Mouse (Mus musculus) heart, postnatal 0 days (tissue): ENCODE results near the gene Cbs. TPM values are rescaled to one million over a fixed set of nuclear protein-coding genes. Genes with fewer than 3 reads are reported as not detected.

Source experiments
- ATAC-seq: fragments of 200-750 bp; cut with Nextera tagmentation; 2 replicates; pipeline ENCODE4 v1.8.0; 2017; ENCODE audit warnings: low read depth, moderate number of reproducible peaks, moderate library complexity; ENCODE audit not compliant: insufficient read depth
- DNase-seq: peaks from one replicate; pipeline ENCODE4 v3.0.0-alpha.2; 2016; ENCODE audit warnings: low spot score
- H3K27ac ChIP-seq: fragments of 300-500 bp; sonication (generic); 2 replicates; pipeline ENCODE4 v1.5.1; 2014; ENCODE audit warnings: low read depth, mild to moderate bottlenecking
- H3K27me3 ChIP-seq: fragments of 300-500 bp; sonication (generic); 2 replicates; pipeline ENCODE4 v1.6.1; 2014; ENCODE audit warnings: low read length, mixed read lengths; ENCODE audit not compliant: control insufficient read depth, insufficient read depth
- H3K36me3 ChIP-seq: fragments of 300-500 bp; sonication (generic); replicated peaks from 2 replicates; pipeline ENCODE4 v1.6.1; 2014; ENCODE audit warnings: low read length, mixed read lengths; ENCODE audit not compliant: control insufficient read depth, insufficient read depth
- H3K4me1 ChIP-seq: fragments of 300-500 bp; sonication (generic); 2 replicates; pipeline ENCODE4 v1.6.1; 2014; ENCODE audit warnings: antibody characterized with exemption; ENCODE audit not compliant: control insufficient read depth, insufficient read depth
- H3K4me2 ChIP-seq: fragments of 300-500 bp; sonication (generic); 2 replicates; pipeline ENCODE4 v1.6.1; 2014; ENCODE audit warnings: low read depth, mild to moderate bottlenecking, low read length, moderate library complexity
- H3K4me3 ChIP-seq: fragments of 300-500 bp; sonication (generic); 2 replicates; pipeline ENCODE4 v1.5.1; 2014; ENCODE audit warnings: low read depth, low read length
- H3K9ac ChIP-seq: fragments of 300-500 bp; sonication (generic); replicated peaks from 2 replicates; pipeline ENCODE4 v1.6.1; 2014; ENCODE audit warnings: low read depth, low read length, mixed read lengths
- H3K9me3 ChIP-seq: fragments of 300-500 bp; sonication (generic); replicated peaks from 2 replicates; pipeline ENCODE4 v1.6.1; 2016; ENCODE audit warnings: low read length; ENCODE audit not compliant: control insufficient read depth
- CTCF ChIP-seq: IDR thresholded peaks from 2 replicates; pipeline ENCODE4 v1.5.1; 2016; ENCODE audit warnings: antibody characterized with exemption, control low read depth, low read depth
- EP300 ChIP-seq: IDR thresholded peaks from 2 replicates; pipeline ENCODE4 v1.6.1; 2016; ENCODE audit warnings: antibody characterized with exemption, low read depth
- WGBS: fragments of 180-500 bp; shearing (Covaris S2); extraction: QIAGEN DNeasy Blood & Tissue Kit; methylation state at CpG from one replicate; pipeline ENCODE4 v1.1.7; 2014; 5-methylcytosine and 5-hydroxymethylcytosine counted together
- polyA plus RNA-seq: library from polyadenylated mRNA; unstranded; fragments of >200 nt; fragmentation: Nextera tagmentation; extraction: Ambion mirVana; gene quantifications from 2 replicates; pipeline ENCODE4 v1.2.1, GENCODE M21; 2015
- total RNA-seq: library from RNA; depleted of rRNA; stranded (reverse); fragments of >200 nt; gene quantifications from 2 replicates; pipeline ENCODE4 v1.2.3, GENCODE M21; 2014; ENCODE audit warnings: low replicate concordance

The Cbs gene
- total and polyA plus RNA-seq, 2 experiments from 2014 or later = 0.27 to 2.1 TPM

DNA sequence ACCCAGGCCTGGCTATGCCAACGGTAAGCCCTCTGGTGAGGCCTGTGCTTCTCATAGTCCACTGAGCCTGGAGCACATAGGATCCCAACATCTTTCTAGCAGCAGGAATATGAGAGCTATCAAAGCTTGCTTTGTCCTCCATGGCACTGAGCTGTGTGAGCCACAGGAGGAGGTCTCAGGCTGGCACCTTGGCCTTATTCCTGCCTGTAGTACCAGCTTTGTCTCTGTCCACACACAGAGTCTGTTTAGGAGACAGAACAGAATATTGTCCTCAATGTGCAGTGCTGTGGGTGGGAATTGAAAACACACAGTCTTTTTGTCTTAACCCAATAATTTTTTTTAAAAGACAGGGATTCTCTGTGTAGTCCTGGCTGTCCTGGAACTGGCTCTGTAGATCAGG is 37.4 kb upstream of the Cbs start:
- 76% methylated on average over 1 of the region's 1 CpGs for WGBS
- peaks cover 12% of the 10 kb centered on the region; the same call in 1 of the 2 replicates for H3K27me3 ChIP-seq
- no peak overlapping the region for H3K9ac ChIP-seq
- TF ChIP-seq EP300 (no peak), CTCF (no peak)
- no peak overlapping the region for H3K27ac ChIP-seq
- no peak overlapping the region for H3K4me3 ChIP-seq
- DNase-seq (no peak), ATAC-seq (no peak)
- no peaks in the 10 kb centered on the region for H3K4me1 ChIP-seq
- H3K4me2 ChIP-seq = no peak overlapping the region
- no peaks in the 10 kb centered on the region for H3K36me3 ChIP-seq
- H3K9me3 ChIP-seq = no peaks in the 10 kb centered on the region

DNA sequence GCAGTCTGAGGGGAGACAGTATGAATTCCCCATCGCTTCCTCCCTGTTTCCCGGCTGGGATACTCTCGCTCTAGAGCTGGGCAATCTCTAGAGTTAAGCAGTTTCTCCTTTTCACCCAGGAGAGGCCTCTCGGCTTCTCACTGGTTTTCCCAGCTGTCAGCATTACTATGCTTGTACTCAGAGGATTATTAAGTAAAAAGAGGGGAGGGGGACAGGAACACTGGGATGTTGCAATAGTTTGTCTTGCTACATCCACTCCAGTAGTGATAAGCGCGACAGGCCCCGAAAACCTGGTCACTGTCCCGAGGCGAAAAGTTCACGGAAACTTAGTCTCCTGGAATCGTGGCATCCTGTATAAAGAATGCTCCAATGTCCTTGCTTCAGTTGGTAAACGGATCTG is 35.2 kb upstream of the Cbs start:
- TF ChIP-seq EP300 (no peak), CTCF (no peak)
- 0 out of 2 replicates have a peak, but pooled peaks cover 3% of the 10 kb centered on the region for H3K27me3 ChIP-seq
- no peak overlapping the region for H3K4me3 ChIP-seq
- no peak for ATAC-seq
- H3K9me3 ChIP-seq = no peaks in the 10 kb centered on the region
- no peak overlapping the region for H3K9ac ChIP-seq
- H3K27ac ChIP-seq = no peak overlapping the region
- DNase-seq = no peak
- H3K4me1 ChIP-seq = no peaks in the 10 kb centered on the region
- H3K4me2 ChIP-seq = no peak overlapping the region
- no peaks in the 10 kb centered on the region for H3K36me3 ChIP-seq
- whole genome bisulfite sequencing = 74% methylated on average over 12 of the region's 12 CpGs

DNA sequence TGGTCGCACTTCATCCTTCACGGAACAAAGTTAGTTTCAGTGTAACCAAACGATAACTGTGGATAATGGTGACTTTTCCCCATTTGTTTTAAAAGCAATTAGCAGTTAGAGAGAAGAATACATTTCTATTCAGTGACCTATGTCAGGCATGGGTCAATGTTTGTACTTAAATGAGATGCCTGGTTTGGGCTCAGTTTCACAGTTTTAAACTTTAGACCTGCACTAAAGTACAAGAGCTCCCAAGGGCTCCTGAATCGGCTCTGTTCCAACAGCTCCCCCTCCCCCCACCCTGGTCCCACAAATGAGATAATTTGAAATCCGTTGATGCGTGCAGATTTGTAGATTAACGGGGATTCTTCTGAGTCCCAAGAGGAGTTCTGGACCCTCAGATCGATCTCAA is 34.7 kb upstream of the Cbs start:
- no peak for ATAC-seq
- DNase-seq = no peak
- H3K9me3 ChIP-seq = no peaks in the 10 kb centered on the region
- H3K4me3 ChIP-seq = no peak overlapping the region
- no peaks in the 10 kb centered on the region for H3K36me3 ChIP-seq
- 76% methylated on average over 8 of the region's 8 CpGs for WGBS
- no peak overlapping the region for H3K9ac ChIP-seq
- H3K4me1 ChIP-seq = no peaks in the 10 kb centered on the region
- no peak overlapping the region for H3K27ac ChIP-seq
- H3K27me3 ChIP-seq = no peaks in the 10 kb centered on the region
- H3K4me2 ChIP-seq = no peak overlapping the region
- TF ChIP-seq CTCF (no peak), EP300 (no peak)

DNA sequence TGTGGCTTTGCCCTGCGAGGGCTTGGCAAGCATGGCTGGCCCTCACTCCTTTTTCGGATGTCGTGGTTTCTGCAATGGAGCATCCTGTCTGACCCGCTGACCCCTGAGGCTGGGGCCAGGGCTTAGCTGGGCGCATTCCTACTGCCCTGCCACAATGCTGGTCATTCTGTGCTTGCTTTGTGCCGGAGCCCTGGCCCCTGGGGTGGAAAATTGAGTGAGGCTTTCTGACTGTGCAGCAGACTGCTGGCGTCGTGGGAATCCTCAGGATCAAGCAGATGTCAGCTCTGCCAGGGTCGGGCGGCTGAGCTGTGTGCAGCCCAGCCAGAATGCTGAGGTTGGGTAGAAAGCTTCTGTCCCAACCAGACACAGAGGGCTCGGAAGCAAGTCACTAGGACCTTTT is 33.1 kb upstream of the Cbs start:
- no peak for DNase-seq
- WGBS = 63% methylated on average over 11 of the region's 11 CpGs
- H3K4me1 ChIP-seq = no peaks in the 10 kb centered on the region
- no peak overlapping the region for H3K9ac ChIP-seq
- no peak overlapping the region for H3K4me2 ChIP-seq
- no peak for TF ChIP-seq CTCF
- TF ChIP-seq EP300 = no peak
- H3K27ac ChIP-seq = no peak overlapping the region
- H3K36me3 ChIP-seq = no peaks in the 10 kb centered on the region
- no peaks in the 10 kb centered on the region for H3K27me3 ChIP-seq
- ATAC-seq = no peak
- no peak overlapping the region for H3K4me3 ChIP-seq
- H3K9me3 ChIP-seq = no peaks in the 10 kb centered on the region

DNA sequence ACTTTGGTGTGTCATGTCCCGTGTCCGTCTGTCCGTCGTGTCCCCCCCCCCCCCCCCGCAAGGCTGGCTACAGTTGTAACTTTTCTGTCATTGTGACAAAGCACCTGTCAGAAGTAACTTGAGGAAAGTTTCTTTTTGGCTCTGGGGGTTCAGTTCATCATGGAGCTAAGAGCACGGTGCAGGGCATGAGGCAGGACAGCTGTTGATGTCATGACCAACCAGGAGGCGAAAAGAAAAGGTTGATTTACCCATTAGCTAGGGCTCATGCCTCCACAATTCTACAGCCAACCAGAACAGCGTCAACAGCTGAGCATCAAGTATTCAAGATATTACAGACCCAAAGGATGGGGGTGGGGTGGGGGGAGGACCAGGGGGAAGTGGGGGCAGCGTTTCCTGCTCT is 31.3 kb upstream of the Cbs start:
- no peak for TF ChIP-seq EP300
- no peak for TF ChIP-seq CTCF
- 64% methylated on average over 8 of the region's 9 CpGs for WGBS
- no peaks in the 10 kb centered on the region for H3K4me1 ChIP-seq
- H3K27me3 ChIP-seq = no peaks in the 10 kb centered on the region
- H3K9ac ChIP-seq = no peak overlapping the region
- no peak overlapping the region for H3K27ac ChIP-seq
- no peak for DNase-seq
- H3K36me3 ChIP-seq = no peaks in the 10 kb centered on the region
- H3K4me3 ChIP-seq = no peak overlapping the region
- H3K9me3 ChIP-seq = no peaks in the 10 kb centered on the region
- no peak for ATAC-seq
- no peak overlapping the region for H3K4me2 ChIP-seq

DNA sequence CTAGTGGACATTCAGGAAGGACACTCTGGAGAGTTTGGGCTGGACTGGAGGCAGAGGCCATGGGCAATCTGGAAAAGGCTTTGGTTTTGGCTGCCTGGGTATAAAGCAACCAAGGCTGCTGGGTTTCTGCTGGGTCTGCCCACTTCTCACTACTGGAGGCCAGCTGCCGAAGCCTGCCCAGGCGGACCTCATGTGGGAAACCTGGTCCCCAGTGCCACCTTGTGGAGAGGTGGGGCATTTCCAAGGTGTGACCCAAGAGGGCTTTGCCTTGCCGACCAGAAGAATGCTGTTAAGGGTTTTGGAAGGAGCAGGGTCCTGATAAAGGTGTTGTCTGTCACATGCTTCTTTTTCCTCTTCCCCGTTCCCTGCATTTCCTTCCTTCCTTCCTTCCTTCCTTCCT is 27.7 kb upstream of the Cbs start:
- Histone ChIP-seq H3K27ac (no peak overlapping the region), H3K4me3 (no peak overlapping the region), H3K4me2 (no peak overlapping the region), H3K4me1 (no peaks in the 10 kb centered on the region), H3K9me3 (no peaks in the 10 kb centered on the region), H3K27me3 (no peaks in the 10 kb centered on the region), H3K9ac (no peak overlapping the region), H3K36me3 (no peaks in the 10 kb centered on the region)
- no peak for TF ChIP-seq EP300
- peak; percentile 90 for TF ChIP-seq CTCF
- DNase-seq (peak; percentile 66), ATAC-seq (peak; percentile 84)
- 5% methylated on average over 4 of the region's 4 CpGs for WGBS
